Mouse (Mus musculus) kidney, embryonic 15.5 days (tissue): ENCODE data around the gene Gak. TPM values are rescaled to one million over a fixed set of nuclear protein-coding genes. Genes with fewer than 3 reads are reported as not detected.

Experiments used
- ATAC-seq: fragments of 200-750 bp; cut with Nextera tagmentation; replicated peaks from 2 replicates; pipeline ENCODE4 v1.8.0; 2017; ENCODE audit warnings: moderate TSS enrichment; ENCODE audit not compliant: low FRiP score
- H3K27ac ChIP-seq: fragments of 300-500 bp; sonication (generic); 2 replicates; pipeline ENCODE4 v1.5.1; 2015; ENCODE audit warnings: mild to moderate bottlenecking, inconsistent platforms
- H3K27me3 ChIP-seq: fragments of 300-500 bp; sonication (generic); 2 replicates; pipeline ENCODE4 v1.6.1; 2015; ENCODE audit warnings: inconsistent platforms
- H3K36me3 ChIP-seq: fragments of 300-500 bp; sonication (generic); 2 replicates; pipeline ENCODE4 v1.6.1; 2015; ENCODE audit warnings: inconsistent platforms
- H3K4me1 ChIP-seq: fragments of 300-500 bp; sonication (generic); 2 replicates; pipeline ENCODE4 v1.6.1; 2015; ENCODE audit warnings: inconsistent platforms
- H3K4me2 ChIP-seq: fragments of 300-500 bp; sonication (generic); 2 replicates; pipeline ENCODE4 v1.6.1; 2015; ENCODE audit warnings: moderate library complexity, mild to moderate bottlenecking, inconsistent platforms
- H3K4me3 ChIP-seq: fragments of 300-500 bp; sonication (generic); replicated peaks from 2 replicates; pipeline ENCODE4 v1.5.1; 2015; ENCODE audit warnings: mild to moderate bottlenecking, inconsistent platforms
- H3K9ac ChIP-seq: fragments of 300-500 bp; sonication (generic); 2 replicates; pipeline ENCODE4 v1.6.1; 2015; ENCODE audit warnings: mild to moderate bottlenecking, inconsistent platforms
- H3K9me3 ChIP-seq: fragments of 300-500 bp; sonication (generic); replicated peaks from 2 replicates; pipeline ENCODE4 v1.6.1; 2016; ENCODE audit warnings: inconsistent platforms
- WGBS: fragments of 180-500 bp; shearing (Covaris S2); methylation state at CpG from one replicate; pipeline ENCODE4 v1.1.7; 2015; ENCODE audit warnings: mixed read lengths; 5-methylcytosine and 5-hydroxymethylcytosine counted together
- polyA plus RNA-seq: library from polyadenylated mRNA; unstranded; fragments of >200 nt; fragmentation: Nextera tagmentation; extraction: Ambion mirVana; gene quantifications from 2 replicates; pipeline ENCODE4 v1.2.1, GENCODE M21; 2015

Gene Gak
- polyA plus RNA-seq, 1 experiment from 2014 or later, result 53.2 TPM

DNA sequence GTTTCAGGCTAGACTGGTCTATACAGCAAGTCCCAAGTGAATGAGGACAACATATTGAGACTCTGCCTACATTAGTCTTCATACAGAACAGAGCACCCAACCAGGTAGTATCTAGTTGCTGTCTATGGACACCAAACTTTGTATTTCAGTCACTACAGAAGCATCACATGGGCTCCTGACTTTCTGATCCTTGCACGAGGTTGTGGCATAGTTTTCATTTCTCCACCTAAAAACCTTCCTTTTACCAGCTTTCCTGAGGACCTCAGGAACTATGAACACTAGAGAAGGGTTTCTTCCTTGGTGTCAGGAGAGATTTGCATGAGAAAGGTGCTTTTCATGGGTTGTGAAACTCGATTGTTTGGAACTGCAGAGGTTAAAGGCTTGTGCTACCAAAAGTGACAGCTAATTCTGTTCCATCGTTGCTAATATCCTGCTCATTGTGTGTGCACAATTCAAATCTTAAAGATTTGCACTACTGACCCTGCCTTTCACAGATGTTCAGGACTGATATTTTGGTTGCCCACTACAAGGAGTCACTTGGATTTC, 38.9 kb upstream of the Gak start:
- peak overlapping the region; percentile 66 for H3K9ac ChIP-seq
- WGBS, result 14% methylated on average over 3 of the region's 3 CpGs
- ATAC-seq, result no peak

DNA sequence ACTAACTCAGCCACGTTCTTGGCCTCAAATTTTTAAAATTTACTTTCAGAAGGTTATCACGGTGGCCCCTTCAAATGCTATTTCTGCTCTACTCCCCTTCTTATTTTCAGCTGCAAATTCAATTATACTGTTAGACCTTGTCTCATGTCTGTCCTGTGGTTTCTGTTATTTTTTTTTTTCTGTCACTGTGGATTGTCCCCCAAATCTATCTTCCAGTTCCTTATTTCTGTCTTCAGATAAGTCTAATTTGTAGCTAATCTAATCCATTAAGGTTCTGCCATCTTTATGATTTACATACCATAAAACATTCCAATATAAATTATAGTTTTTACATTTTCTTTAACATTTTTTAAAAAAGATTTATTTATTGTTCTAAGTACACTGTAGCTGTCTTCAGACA, 37.8 kb upstream of the Gak start:
- no peak for ATAC-seq
- Histone ChIP-seq H3K27ac (no peak overlapping the region), H3K4me3 (no peak overlapping the region), H3K9me3 (no peaks in the 10 kb centered on the region), H3K36me3 (peaks cover 13% of the 10 kb centered on the region), H3K9ac (no peak overlapping the region), H3K4me2 (no peak overlapping the region), H3K27me3 (peaks cover 16% of the 10 kb centered on the region; the same call in 1 of the 2 replicates), H3K4me1 (peaks cover 16% of the 10 kb centered on the region)
- WGBS, result 57% methylated on average over 2 of the region's 2 CpGs

More for the DNA sequence above, 38.9 kb upstream of the Gak start:
- Histone ChIP-seq H3K4me1 (peaks cover 16% of the 10 kb centered on the region), H3K27me3 (peaks cover 14% of the 10 kb centered on the region; the same call in 1 of the 2 replicates), H3K27ac (peak overlapping the region; percentile 87), H3K9me3 (no peaks in the 10 kb centered on the region), H3K4me2 (peak overlapping the region; percentile 77), H3K4me3 (peak overlapping the region; percentile 52), H3K36me3 (peaks cover 19% of the 10 kb centered on the region)

GRCm38 (mm10) chr5:108665066-108665465, 35.5 kb upstream of the Gak start:
- WGBS, result 39% methylated on average over 3 of the region's 3 CpGs
- Histone ChIP-seq H3K27ac (no peak overlapping the region), H3K9me3 (no peaks in the 10 kb centered on the region), H3K36me3 (no peaks in the 10 kb centered on the region), H3K4me2 (no peak overlapping the region), H3K4me1 (peaks cover 19% of the 10 kb centered on the region), H3K9ac (no peak overlapping the region), H3K27me3 (peaks cover 16% of the 10 kb centered on the region; the same call in 1 of the 2 replicates), H3K4me3 (no peak overlapping the region)
- ATAC-seq, result no peak

DNA sequence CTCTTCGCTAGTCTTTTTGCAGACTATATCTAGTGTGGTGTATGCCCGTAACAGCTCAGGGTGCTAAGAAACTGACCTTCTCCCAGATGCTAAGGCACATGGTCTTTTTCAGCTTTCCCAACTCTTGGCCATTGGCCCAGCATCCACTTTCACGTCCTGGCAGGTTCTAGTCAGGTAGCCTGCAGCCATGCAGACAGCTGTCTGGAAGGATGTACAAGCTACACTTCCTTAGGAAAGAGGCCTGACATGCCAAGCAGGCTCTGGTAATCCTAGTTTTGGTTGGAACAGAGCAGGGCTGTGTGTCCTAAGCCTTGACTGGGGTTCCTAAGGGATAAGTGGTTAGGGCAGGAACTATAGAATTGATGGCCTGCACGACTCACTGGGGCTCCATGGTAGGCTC, 33.2 kb upstream of the Gak start:
- no peak overlapping the region for H3K4me3 ChIP-seq
- H3K9ac ChIP-seq, result no peak overlapping the region
- H3K4me2 ChIP-seq, result no peak overlapping the region
- 0 out of 2 replicates have a peak, but pooled peaks cover under 1% of the 10 kb centered on the region for H3K36me3 ChIP-seq
- ATAC-seq, result no peak
- H3K4me1 ChIP-seq, result peaks cover 18% of the 10 kb centered on the region
- no peak overlapping the region for H3K27ac ChIP-seq
- H3K9me3 ChIP-seq, result no peaks in the 10 kb centered on the region
- H3K27me3 ChIP-seq, result peaks cover 16% of the 10 kb centered on the region; the same call in 1 of the 2 replicates
- 85% methylated on average over 4 of the region's 4 CpGs for WGBS

DNA sequence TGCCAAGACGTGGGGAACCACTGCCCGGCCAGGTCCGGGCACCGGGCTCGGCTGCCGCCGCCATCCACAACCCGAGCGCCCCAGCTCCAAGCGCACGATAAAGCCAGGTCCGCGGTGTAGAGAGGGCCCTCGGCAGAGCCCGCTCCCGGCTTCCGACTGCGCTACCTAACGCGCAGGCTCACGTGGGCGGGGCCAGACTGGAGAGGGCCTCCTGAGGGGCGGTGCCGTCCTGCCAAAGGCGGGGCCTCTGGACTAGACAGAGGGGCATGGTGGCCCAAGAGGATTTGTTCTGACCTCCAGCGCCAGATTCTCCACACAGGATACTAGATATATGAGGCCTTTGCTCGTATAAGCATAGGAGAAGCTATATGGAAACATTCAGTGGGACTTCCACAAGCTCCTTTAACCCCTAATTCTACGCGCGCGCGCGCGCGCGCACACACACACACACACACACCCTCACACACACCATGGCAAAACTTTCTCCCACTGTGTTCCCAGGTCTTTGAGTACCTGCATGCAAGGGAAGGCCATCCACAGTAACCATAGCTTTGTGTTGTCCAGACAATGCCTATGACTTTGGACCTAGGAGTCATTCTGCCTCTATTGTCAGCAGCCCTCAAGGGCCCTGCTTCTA, 31.2 kb upstream of the Gak start:
- peak; percentile 99 for ATAC-seq
- peak overlapping the region; percentile 61 for H3K4me3 ChIP-seq
- WGBS, result 15% methylated on average over 36 of the region's 36 CpGs

GRCm38 (mm10) chr5:108659698-108660631, 30.4 kb upstream of the Gak start, which contains the start of gene Idua:
Gene Idua, plus strand, starts transcription at chr5:108660331.
- Histone ChIP-seq H3K4me3 (peak within 1 kb of the TSS; percentile 61), H3K4me1 (peaks cover 18% of the 10 kb centered on the region), H3K9ac (peak within 1 kb of the TSS; percentile 76), H3K36me3 (peaks cover 28% of the 10 kb centered on the region), H3K4me2 (peak within 1 kb of the TSS; percentile 87), H3K27me3 (peaks cover 12% of the 10 kb centered on the region; the same call in 1 of the 2 replicates), H3K9me3 (no peaks in the 10 kb centered on the region), H3K27ac (no peak within 1 kb of the TSS)
- peak; percentile 79 for ATAC-seq
- WGBS, result 9% methylated on average over 24 of the region's 24 CpGs

More for the DNA sequence above, 31.2 kb upstream of the Gak start:
- Histone ChIP-seq H3K27me3 (peaks cover 13% of the 10 kb centered on the region; the same call in 1 of the 2 replicates), H3K27ac (no peak overlapping the region), H3K9ac (peak overlapping the region; percentile 76), H3K9me3 (no peaks in the 10 kb centered on the region), H3K36me3 (peaks cover 20% of the 10 kb centered on the region), H3K4me1 (peaks cover 18% of the 10 kb centered on the region), H3K4me2 (peak overlapping the region; percentile 87)

GRCm38 (mm10) chr5:108658611-108659010, 29.1 kb upstream of the Gak start:
- 100% methylated on average over 1 of the region's 1 CpGs for WGBS
- no peak for ATAC-seq

DNA sequence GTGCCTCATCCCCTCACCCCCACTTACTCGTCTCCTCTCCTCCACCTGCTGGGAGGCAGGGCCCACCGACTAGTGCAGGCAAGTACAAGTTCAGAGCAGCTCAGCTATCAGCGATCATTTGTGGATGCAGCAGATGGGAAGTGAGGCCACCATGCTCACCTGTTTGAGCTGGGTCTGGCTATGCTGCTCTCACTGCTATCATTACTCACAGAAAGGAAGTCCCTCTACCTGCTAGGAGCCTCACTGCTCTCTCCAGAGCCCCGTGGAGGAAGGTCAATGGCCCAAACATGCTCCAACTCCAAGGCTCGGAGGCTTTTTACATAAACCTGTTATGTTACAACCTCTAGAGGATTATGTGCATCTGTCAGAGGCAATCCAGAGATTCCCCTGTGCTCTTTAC, 27.9 kb upstream of the Gak start:
- no peaks in the 10 kb centered on the region for H3K9me3 ChIP-seq
- peaks cover 54% of the 10 kb centered on the region for H3K36me3 ChIP-seq
- H3K4me3 ChIP-seq, result no peak overlapping the region
- no peak overlapping the region for H3K4me2 ChIP-seq
- no peak for ATAC-seq
- peaks cover 18% of the 10 kb centered on the region for H3K4me1 ChIP-seq
- H3K27me3 ChIP-seq, result no peaks in the 10 kb centered on the region
- no peak overlapping the region for H3K9ac ChIP-seq
- 80% methylated on average over 5 of the region's 5 CpGs for WGBS
- H3K27ac ChIP-seq, result no peak overlapping the region

More at GRCm38 (mm10) chr5:108658611-108659010, 29.1 kb upstream of the Gak start:
- peaks cover 18% of the 10 kb centered on the region for H3K4me1 ChIP-seq
- no peak overlapping the region for H3K4me3 ChIP-seq
- H3K27me3 ChIP-seq, result 0 out of 2 replicates have a peak, but pooled peaks cover 3% of the 10 kb centered on the region
- no peak overlapping the region for H3K27ac ChIP-seq
- H3K9ac ChIP-seq, result no peak overlapping the region
- H3K36me3 ChIP-seq, result peaks cover 42% of the 10 kb centered on the region
- H3K9me3 ChIP-seq, result no peaks in the 10 kb centered on the region
- no peak overlapping the region for H3K4me2 ChIP-seq

- H3K27ac ChIP-seq, result no peak overlapping the region
- no peak for ATAC-seq
- no peak overlapping the region for H3K4me3 ChIP-seq
- H3K27me3 ChIP-seq, result no peaks in the 10 kb centered on the region
- H3K9me3 ChIP-seq, result no peaks in the 10 kb centered on the region
- WGBS, result 91% methylated on average over 15 of the region's 15 CpGs
- H3K4me1 ChIP-seq, result peaks cover 18% of the 10 kb centered on the region
- no peak overlapping the region for H3K9ac ChIP-seq
- no peak overlapping the region for H3K4me2 ChIP-seq
- peaks cover 59% of the 10 kb centered on the region for H3K36me3 ChIP-seq
Observed at GRCm38 (mm10) chr5:108655891-108656650, 26.5 kb upstream of the Gak start.

GRCm38 (mm10) chr5:108655381-108655780, 25.8 kb upstream of the Gak start:
- no peak overlapping the region for H3K27ac ChIP-seq
- no peak for ATAC-seq
- H3K4me3 ChIP-seq, result no peak overlapping the region
- H3K36me3 ChIP-seq, result peaks cover 63% of the 10 kb centered on the region
- H3K27me3 ChIP-seq, result no peaks in the 10 kb centered on the region
- 96% methylated on average over 9 of the region's 9 CpGs for WGBS
- H3K9ac ChIP-seq, result no peak overlapping the region
- H3K4me1 ChIP-seq, result peaks cover 14% of the 10 kb centered on the region
- H3K4me2 ChIP-seq, result no peak overlapping the region
- H3K9me3 ChIP-seq, result no peaks in the 10 kb centered on the region

DNA sequence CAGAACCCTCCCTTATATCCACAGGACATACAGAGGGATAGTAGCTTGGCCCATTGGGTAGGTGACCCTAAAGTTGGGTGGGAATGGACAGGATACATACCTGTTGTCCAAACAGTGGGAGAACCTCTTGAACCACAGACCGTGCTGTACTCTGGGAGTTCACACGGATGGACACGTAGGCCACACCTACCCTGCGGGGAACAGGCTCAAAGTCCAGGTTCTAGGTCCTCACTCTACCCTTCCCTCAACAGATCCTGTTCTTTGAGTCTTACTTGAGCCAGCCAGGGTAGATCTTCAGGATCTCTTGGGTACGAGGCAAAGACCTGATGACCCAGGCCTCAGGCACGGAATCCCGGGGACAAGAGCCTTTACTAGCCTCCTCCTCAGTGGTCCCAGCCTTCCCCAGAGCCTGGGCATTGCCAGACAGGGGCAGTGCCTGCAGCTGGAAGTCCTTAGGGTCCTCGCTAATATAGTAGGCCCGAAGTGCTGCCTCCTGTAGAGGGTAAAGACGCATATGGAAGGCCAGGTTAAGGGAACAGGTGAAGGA, 25.0 kb upstream of the Gak start:
- H3K9ac ChIP-seq, result no peak overlapping the region

More for the DNA sequence above, 25.0 kb upstream of the Gak start:
- no peaks in the 10 kb centered on the region for H3K9me3 ChIP-seq
- no peaks in the 10 kb centered on the region for H3K27me3 ChIP-seq
- H3K27ac ChIP-seq, result no peak overlapping the region
- no peak for ATAC-seq
- H3K36me3 ChIP-seq, result peaks cover 72% of the 10 kb centered on the region
- no peak overlapping the region for H3K4me2 ChIP-seq
- WGBS, result 92% methylated on average over 10 of the region's 10 CpGs
- peaks cover 6% of the 10 kb centered on the region for H3K4me1 ChIP-seq
- H3K4me3 ChIP-seq, result no peak overlapping the region
